10 mouse cellular contexts compared by ENCODE assay signal in genomic region chr1:89602879-89603278, GRCm38 (mm10).
DNase-seq lines count a peak whose midpoint lies in the region; ATAC-seq lines count a peak whose summit lies in the region.
"Had no signal": no experiment of that assay in that cellular context is flagged by ENCODE, and none has a peak within 500 bp of the region (broad histone marks: within the 10 kb centered on the region; RNA-seq: fewer than 3 reads in every experiment).

No protein-coding gene starts in this region.

- no peak for ATAC-seq in hindbrain, embryonic 12.5 days (ENCODE audit: low FRiP score)
- no peak for ATAC-seq in hindbrain, embryonic 11.5 days (ENCODE audit: low FRiP score)
- ATAC-seq in neutrophil, adult 5-6 weeks (ENCODE audit: extremely low read depth, insufficient number of reproducible peaks, low FRiP score, poor library complexity, severe bottlenecking) = peak; percentile 10; the same call in 1 of the 2 replicates

- DNase-seq in adrenal gland, adult (ENCODE audit: inconsistent age in 2 of 2, low spot score in 1 of 2) = peak; percentile 32 to 74
- DNase-seq in adrenal gland, postnatal 4 days (ENCODE audit: low spot score in 2 of 2) = no peak
- DNase-seq in hindbrain, embryonic 11.5 days (ENCODE audit: low spot score) = no peak
- peak; percentile 73 for DNase-seq in T-cell, adult 2 months (ENCODE audit: low spot score)
- no peak for DNase-seq in testis, postnatal 14 days (ENCODE audit: low spot score)
- no peak for DNase-seq in c-Kit-positive CD71-positive TER-119-positive erythroid progenitor cells, embryonic 14.5 days (ENCODE audit: low spot score)
- DNase-seq: heart, adult 2 months had no signal

- H3K27ac ChIP-seq in hindbrain, embryonic 12.5 days = peak overlapping the region; percentile 23; the same call in 1 of the 2 replicates
- no peak overlapping the region for H3K27ac ChIP-seq in hindbrain, embryonic 11.5 days (ENCODE audit: low read depth, low read length)
- H3K27ac ChIP-seq: heart, adult 2 months had no signal

- H3K4me3 ChIP-seq in hindbrain, embryonic 12.5 days = no peak overlapping the region
- no peak overlapping the region for H3K4me3 ChIP-seq in hindbrain, embryonic 11.5 days (ENCODE audit: low read depth, low read length)
- H3K4me3 ChIP-seq: heart, adult 2 months had no signal

- no peaks in the 10 kb centered on the region for H3K9me3 ChIP-seq in hindbrain, embryonic 12.5 days (replicated peaks)
- H3K9me3 ChIP-seq in hindbrain, embryonic 11.5 days (ENCODE audit: control insufficient read depth, low read length) = no peaks in the 10 kb centered on the region

- H3K36me3 ChIP-seq in hindbrain, embryonic 12.5 days = peaks cover 6% of the 10 kb centered on the region; the same call in 1 of the 2 replicates
- H3K36me3 ChIP-seq in hindbrain, embryonic 11.5 days (ENCODE audit: control insufficient read depth, insufficient read depth, low read length) = no peaks in the 10 kb centered on the region

- peaks cover 55% of the 10 kb centered on the region for H3K4me1 ChIP-seq in hindbrain, embryonic 12.5 days
- H3K4me1 ChIP-seq in hindbrain, embryonic 11.5 days (replicated peaks; ENCODE audit: control insufficient read depth, insufficient read depth, low read length) = no peaks in the 10 kb centered on the region; the same call in none of the 2 replicates

- no peak overlapping the region for H3K4me2 ChIP-seq in hindbrain, embryonic 12.5 days (replicated peaks)
- no peak overlapping the region for H3K4me2 ChIP-seq in hindbrain, embryonic 11.5 days (replicated peaks; ENCODE audit: low read depth, low read length)

- no peak overlapping the region for H3K9ac ChIP-seq in hindbrain, embryonic 12.5 days
- no peak overlapping the region for H3K9ac ChIP-seq in hindbrain, embryonic 11.5 days (ENCODE audit: low read depth, low read length)

- WGBS in hindbrain, embryonic 12.5 days = 58% methylated on average over 7 of the region's 7 CpGs
- 55% methylated on average over 7 of the region's 7 CpGs for WGBS in hindbrain, embryonic 11.5 days

- no peaks in the 10 kb centered on the region for H3K27me3 ChIP-seq in hindbrain, embryonic 12.5 days
- no peaks in the 10 kb centered on the region for H3K27me3 ChIP-seq in hindbrain, embryonic 11.5 days (ENCODE audit: control insufficient read depth, insufficient read depth, low read length)
- H3K27me3 ChIP-seq: CH12.LX had no signal

Comparison
In these comparisons a context has a peak if more than half of its experiments do, and no peak if none do; other contexts are left out.
1. DNase-seq: peak in adrenal gland, adult (2 of 2) and T-cell, adult 2 months (single experiment); none in adrenal gland, postnatal 4 days (0 of 2), hindbrain, embryonic 11.5 days (single experiment), testis, postnatal 14 days (single experiment) and c-Kit-positive CD71-positive TER-119-positive erythroid progenitor cells, embryonic 14.5 days (single experiment).